Mouse (Mus musculus) gonadal fat pad, adult 2 months (tissue): ENCODE data around the gene Mettl18. TPM values are rescaled to one million over a fixed set of nuclear protein-coding genes. Genes with fewer than 3 reads are reported as not detected.
A peak's percentile ranks its signal among the peaks of the same experiment; 100 is the strongest.
"Not testable (repeated sequence)": the region's sequence is repeated elsewhere in the genome, so short reads cannot be mapped to it uniquely, and the experiment has no call there.

Experiments used
- DNase-seq: peaks from one replicate; pipeline ENCODE4 v3.0.0-alpha.2; 2012; ENCODE audit warnings: low read depth
- polyA plus RNA-seq: library from polyadenylated mRNA; depleted of rRNA; stranded (reverse); fragments of >200 nt; gene quantifications from 2 replicates; pipeline ENCODE4 v1.2.3, GENCODE M21; 2012; rRNA removed

Gene Mettl18
- polyA plus RNA-seq, result 1.0 and 1.1 TPM in 2 replicates

- peak; percentile 38 for DNase-seq
Measured at GRCm38 (mm10) chr1:163994721-163995608, at the start of gene Mettl18, which contains the start of gene BC055324. Gene Mettl18 (plus strand): TSS chr1:163994889. Gene BC055324 (minus strand): TSS chr1:163994796.

DNA sequence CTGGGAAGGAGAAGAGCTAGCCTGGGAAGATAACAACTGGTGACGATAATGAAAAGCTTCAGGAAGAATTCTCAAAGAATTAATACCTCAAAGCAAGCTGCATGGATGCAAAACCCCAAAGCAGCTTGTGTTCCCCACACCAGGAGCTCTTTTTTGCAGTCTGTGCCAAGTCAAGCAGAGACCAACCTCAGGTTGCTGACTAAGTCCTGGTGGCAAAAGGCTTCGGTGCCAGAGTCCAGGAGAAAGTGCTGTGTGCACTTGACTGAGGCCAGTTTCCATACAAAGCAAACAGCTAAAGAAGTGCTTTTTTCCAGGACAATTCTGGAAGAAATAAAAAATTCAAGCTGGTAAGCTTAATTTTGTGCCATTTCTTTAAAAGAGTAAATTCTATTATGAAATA, 41.3 kb upstream of the Mettl18 start:
- no peak for DNase-seq

- no peak for DNase-seq
Measured at GRCm38 (mm10) chr1:163958036-163958435, 36.7 kb upstream of the Mettl18 start.

- no peak for DNase-seq
Measured at GRCm38 (mm10) chr1:163964008-163964689, 30.5 kb upstream of the Mettl18 start.

- DNase-seq, result no peak
Measured at GRCm38 (mm10) chr1:163974471-163974870, 20.2 kb upstream of the Mettl18 start.

- no peak for DNase-seq
Measured at GRCm38 (mm10) chr1:163975088-163975487, 19.6 kb upstream of the Mettl18 start.

DNA sequence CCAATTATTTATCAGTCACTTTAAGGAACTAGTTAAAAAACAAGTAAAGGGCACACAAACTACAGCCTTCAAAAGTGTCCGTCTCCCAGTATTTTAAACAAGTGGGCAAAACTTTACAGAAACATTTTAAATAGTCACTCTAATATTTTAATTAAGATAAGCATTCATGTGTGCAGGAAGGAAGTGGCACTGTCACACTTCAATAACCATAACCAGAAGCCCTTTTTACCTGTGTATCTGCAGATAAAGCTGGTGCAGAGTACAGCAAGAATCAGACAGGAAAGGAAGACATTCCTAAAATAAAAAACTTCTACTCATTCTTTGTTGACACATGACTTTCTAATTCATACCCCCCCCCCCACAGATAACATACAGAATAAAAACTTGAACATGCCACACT, 18.2 kb upstream of the Mettl18 start:
- DNase-seq, result no peak

DNA sequence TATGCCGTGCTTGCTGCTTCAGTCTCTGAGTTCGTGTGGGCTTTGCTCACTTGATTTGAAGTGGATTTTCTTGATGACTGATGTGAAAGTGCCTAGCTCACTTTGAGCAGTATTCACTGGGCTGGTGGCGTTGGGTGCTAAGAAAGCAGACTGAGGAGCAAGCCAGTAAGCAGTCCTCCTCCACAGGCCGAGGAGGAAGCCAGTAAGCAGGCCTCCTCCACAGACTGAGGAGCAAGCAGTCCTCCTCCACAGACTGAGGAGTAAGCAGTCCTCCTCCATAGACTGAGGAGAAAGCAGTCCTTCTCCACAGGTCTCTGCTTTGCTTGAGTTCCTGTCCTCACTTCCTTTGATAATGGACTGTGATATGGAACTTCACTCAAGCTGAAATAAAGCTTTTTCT, 2.3 kb upstream of the Mettl18 start:
- no peak for DNase-seq

- no peak for DNase-seq
Measured at GRCm38 (mm10) chr1:163994173-163994720, 442 bp upstream of the Mettl18 start.

DNA sequence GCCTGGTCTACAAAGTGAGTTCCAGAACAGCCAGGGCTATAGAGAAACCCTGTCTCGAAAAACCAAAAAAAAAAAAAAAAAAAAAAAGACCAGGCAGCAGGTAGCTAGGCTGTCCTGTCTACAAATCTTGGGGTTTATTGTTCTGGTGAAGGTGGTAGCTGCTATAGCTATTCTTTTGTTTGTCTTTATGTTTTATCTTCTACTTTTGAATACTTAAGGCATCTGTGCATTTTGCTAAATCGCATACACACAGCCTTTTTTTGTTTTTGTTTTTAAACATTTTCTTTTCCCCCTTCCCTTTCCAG, 872 bp downstream of the Mettl18 start:
- DNase-seq, result no peak

GRCm38 (mm10) chr1:164001831-164002452, 7.3 kb downstream of the Mettl18 start:
- no peak for DNase-seq

DNA sequence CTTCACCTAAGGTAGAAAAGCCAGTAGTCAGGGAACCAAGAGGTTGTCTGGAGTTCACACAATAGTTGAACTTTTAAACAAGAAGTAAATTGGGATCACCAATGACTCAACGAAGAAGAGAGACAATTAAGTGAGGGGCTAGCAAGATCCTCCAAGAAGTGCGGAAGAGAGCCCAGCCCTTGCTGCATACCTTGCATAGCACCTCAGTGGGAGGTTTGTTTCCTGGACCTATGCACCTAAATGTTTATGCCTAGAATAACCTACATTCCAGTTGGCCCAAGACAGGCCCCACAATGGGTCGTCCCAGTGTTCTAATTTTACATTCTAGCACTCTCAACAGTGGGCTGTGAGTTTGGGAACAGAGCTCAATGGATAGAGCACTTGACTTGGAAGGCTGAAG, 9.6 kb downstream of the Mettl18 start:
- DNase-seq, result no peak

- no peak for DNase-seq
Measured at GRCm38 (mm10) chr1:164009235-164009634, 14.5 kb downstream of the Mettl18 start.

DNA sequence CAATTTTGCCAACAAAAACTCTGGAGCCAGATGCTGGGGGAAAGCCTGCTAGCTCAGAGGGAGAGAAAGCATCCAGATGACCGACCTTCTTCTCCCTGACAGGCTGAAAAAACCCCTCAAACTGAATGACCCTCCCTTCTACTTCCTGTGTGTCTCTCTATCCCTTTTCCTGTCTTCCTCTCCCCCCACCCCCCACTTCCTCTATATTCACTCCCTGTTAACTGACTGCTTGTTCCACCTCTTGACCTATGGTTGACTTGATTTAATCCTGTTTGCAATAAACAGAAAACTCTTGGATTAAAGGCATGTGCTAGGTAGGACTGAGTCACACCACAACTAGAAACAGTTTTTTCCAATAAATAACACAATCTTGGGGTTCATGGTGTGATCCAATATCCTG, 19.9 kb downstream of the Mettl18 start:
- no peak for DNase-seq

DNA sequence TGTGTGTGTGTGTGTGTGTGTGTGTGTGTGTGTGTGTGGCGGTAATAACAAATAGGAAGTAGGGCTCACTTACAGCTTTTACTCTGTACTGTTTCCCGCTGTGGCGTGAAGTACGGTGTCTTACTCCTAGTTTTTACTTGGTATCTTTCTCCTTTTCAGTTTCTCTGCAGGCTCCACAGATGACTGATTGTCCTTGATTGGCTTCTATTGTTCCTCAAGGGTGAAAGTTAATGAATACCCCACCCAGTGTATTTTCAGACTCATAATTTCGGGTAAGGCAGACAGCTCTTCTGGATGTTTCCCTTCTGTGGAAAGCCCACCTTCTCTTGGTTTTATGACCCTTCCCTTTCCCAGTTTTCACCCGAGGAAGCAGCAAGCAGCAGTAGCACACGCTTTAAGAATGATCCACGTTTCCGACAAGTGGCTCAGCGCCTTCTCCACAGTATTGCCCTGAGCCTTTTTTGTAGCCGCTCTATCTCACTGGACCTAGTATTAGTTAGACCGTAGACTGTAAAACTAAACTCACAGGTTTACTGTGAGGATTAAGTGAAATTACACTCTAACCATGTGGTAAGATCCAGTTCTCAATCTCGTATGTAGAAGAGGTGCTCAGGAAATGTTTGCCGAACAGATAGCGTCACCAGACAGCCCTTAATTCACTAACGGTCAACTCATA, 23.7 kb downstream of the Mettl18 start:
- no peak for DNase-seq

GRCm38 (mm10) chr1:164019789-164020188, 25.1 kb downstream of the Mettl18 start:
- no peak for DNase-seq

DNA sequence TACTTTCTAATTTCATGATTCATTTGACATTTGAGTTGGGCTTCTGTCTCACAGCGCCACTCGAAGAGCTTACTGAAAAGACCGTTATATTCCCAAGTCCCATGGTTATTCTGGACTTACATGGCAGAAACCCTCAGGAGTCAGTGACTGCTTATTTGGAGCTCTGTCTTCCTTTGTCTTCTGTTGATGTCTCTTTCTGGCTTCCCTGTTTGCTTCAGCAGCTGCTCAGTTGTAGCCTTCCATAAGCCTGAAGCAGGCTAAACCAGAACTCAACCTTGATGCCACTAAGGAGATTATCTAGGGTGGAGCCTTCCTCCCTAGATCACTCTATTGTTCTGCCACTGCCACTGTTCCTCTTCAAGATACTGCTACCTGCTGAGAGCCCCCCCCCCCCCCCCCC, 26.1 kb downstream of the Mettl18 start:
- DNase-seq, result not testable (repeated sequence)

DNA sequence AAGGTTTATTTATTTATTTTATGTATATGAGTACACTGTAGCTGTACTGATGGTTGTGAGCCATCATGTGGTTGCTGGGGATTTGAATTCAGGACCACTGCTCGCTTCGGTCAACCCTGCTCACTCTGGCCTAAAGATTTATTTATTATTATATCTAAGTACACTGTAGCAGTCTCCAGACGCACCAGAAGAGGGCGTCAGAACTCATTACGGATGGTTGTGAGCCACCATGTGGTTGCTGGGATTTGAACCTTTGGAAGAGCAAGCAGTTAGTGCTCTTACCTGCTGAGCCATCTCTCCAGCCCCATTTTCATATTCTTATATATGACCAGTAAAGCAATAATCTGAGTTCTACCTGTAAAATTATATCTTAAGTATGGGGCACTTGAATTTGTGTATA, 27.4 kb downstream of the Mettl18 start:
- not testable (repeated sequence) for DNase-seq

GRCm38 (mm10) chr1:164025685-164026084, 31.0 kb downstream of the Mettl18 start:
- DNase-seq, result no peak

DNA sequence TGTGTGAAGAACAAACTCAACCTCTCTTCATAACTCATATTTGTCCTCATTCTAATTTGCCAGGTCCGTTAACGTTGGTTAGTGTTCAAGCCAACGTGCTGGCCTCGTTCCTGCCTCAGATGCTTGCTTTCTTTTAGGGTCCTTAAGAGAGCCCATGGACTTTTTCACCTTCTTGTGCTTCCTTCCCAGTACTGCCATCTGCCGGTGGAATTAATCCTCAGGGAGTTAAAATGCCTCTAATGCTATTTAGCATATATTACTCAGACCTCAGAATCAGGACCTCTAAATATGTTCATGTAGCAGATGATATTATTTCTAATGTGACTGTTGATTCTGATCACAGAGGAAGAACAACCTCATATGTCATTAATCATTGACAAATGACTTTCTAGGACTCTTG, 32.7 kb downstream of the Mettl18 start:
- DNase-seq, result no peak

DNA sequence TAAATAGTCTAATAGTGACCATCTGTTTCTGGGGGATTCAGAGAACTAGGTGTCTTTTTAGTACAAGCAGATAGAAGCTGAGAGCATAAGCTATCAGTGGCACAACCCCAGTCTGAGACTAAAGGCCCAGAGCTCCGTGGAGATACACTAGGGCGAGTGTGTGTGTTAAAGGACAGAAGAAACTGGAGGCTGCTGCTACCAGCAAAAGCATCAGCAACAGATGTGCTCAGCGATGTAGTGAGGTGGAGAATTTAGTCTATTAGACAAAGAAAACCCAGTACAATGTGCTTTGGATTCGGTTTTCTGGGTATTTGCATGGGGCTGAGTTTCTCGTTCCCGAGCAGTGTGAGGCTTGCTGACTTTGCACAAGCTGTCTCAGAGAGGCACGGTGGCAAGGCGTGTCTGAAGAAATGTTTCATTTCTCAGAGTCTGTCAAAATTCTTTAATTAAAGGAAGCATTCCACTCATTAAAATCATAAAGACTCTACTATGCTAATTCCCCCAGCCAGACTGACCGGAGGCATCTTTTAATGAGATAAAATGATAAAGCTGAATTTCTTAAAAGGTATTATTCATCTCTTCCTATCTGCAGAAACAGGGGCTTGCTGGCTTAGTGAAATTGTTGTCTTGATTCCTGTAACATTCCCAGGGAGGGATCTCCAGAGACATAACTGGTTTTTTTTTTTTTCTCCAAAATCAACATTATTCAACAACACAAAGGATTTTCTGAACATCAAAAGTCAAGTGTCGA, 45.9 kb downstream of the Mettl18 start:
- DNase-seq, result no peak
